Mouse (Mus musculus) liver, embryonic 16.5 days (tissue): Measurements from ENCODE around the gene Hap1. TPM values are rescaled to one million over a fixed set of nuclear protein-coding genes. Genes with fewer than 3 reads are reported as not detected.
"Not testable (repeated sequence)": the region's sequence is repeated elsewhere in the genome, so short reads cannot be mapped to it uniquely, and the experiment has no call there.

Experiments
- ATAC-seq: fragments of 200-750 bp; cut with Nextera tagmentation; 2 replicates; pipeline ENCODE4 v1.8.0; 2017; ENCODE audit warnings: low read depth, mild to moderate bottlenecking, moderate number of reproducible peaks, moderate library complexity
- H3K27ac ChIP-seq: fragments of 300-500 bp; sonication (generic); 2 replicates; pipeline ENCODE4 v1.5.1; 2014; ENCODE audit warnings: mild to moderate bottlenecking, low read length
- H3K27me3 ChIP-seq: fragments of 300-500 bp; sonication (generic); 2 replicates; pipeline ENCODE4 v1.6.1; 2014; ENCODE audit warnings: low read depth, low read length, mixed read lengths; ENCODE audit not compliant: control insufficient read depth, insufficient read depth
- H3K36me3 ChIP-seq: fragments of 300-500 bp; sonication (generic); 2 replicates; pipeline ENCODE4 v1.6.1; 2014; ENCODE audit warnings: mild to moderate bottlenecking; ENCODE audit not compliant: control insufficient read depth, insufficient read depth
- H3K4me1 ChIP-seq: fragments of 300-500 bp; sonication (generic); 2 replicates; pipeline ENCODE4 v1.6.1; 2014; ENCODE audit warnings: low read depth, low read length, mixed read lengths; ENCODE audit not compliant: control insufficient read depth
- H3K4me2 ChIP-seq: fragments of 300-500 bp; sonication (generic); 2 replicates; pipeline ENCODE4 v1.6.1; 2014; ENCODE audit warnings: low read depth, low read length, mixed read lengths
- H3K4me3 ChIP-seq: fragments of 300-500 bp; sonication (generic); 2 replicates; pipeline ENCODE4 v1.5.1; 2014; ENCODE audit warnings: low read depth, mild to moderate bottlenecking, low read length
- H3K9ac ChIP-seq: fragments of 300-500 bp; sonication (generic); 2 replicates; pipeline ENCODE4 v1.6.1; 2014; ENCODE audit warnings: low read depth, low read length
- H3K9me3 ChIP-seq: fragments of 300-500 bp; sonication (generic); replicated peaks from 2 replicates; pipeline ENCODE4 v1.6.1; 2016; ENCODE audit warnings: low read length; ENCODE audit not compliant: control insufficient read depth
- WGBS: fragments of 180-500 bp; shearing (Covaris S2); extraction: QIAGEN DNeasy Blood & Tissue Kit; methylation state at CpG from one replicate; pipeline ENCODE4 v1.1.7; 2014; ENCODE audit not compliant: insufficient replicate concordance; 5-methylcytosine and 5-hydroxymethylcytosine counted together
- polyA plus RNA-seq: library from polyadenylated mRNA; unstranded; fragments of >200 nt; fragmentation: Nextera tagmentation; extraction: Ambion mirVana; gene quantifications from 2 replicates; pipeline ENCODE4 v1.2.1, GENCODE M21; 2015

The Hap1 gene
- polyA plus RNA-seq, 1 experiment from 2014 or later = 0.42 TPM

- Histone ChIP-seq H3K4me3 (peak overlapping the region; percentile 67), H3K9me3 (no peaks in the 10 kb centered on the region), H3K4me2 (peak overlapping the region; percentile 77), H3K27ac (peak overlapping the region; percentile 96), H3K36me3 (peaks cover 19% of the 10 kb centered on the region), H3K27me3 (no peaks in the 10 kb centered on the region), H3K4me1 (peaks cover 38% of the 10 kb centered on the region), H3K9ac (peak overlapping the region; percentile 59)
- no peak for ATAC-seq
- WGBS = 44% methylated on average over 10 of the region's 10 CpGs
Measured at GRCm38 (mm10) chr11:100318529-100319451, 37.1 kb downstream of the Hap1 start.

DNA sequence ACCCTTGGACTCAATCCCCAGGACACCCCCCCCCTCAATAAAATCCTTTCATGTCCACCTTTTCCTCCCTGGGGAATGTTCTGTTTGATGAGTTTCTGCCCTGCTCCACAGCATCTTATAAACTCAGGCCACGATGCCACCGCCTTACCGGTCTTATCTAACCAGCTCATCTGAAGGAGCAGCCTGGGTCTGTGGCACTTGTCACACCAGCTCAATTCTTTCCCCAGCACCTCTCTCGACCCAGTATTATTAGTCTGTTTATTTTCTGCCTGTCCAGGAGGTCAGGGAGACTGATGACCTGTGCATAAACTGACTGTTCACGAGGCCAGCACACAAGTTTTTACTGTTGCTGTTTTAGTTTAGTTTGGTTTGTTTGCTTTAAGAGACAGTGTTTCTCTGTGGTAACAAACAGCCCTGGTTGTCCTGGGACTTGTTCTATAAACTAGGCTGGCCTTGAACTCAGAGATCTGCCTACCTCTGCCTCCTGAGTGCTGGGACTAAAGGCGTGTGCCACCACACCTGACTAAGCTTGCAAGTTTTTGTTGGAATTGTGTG, 38.0 kb downstream of the Hap1 start:
- Histone ChIP-seq H3K4me2 (peak overlapping the region; percentile 77), H3K36me3 (peaks cover 19% of the 10 kb centered on the region), H3K27me3 (no peaks in the 10 kb centered on the region), H3K27ac (peak overlapping the region; percentile 96), H3K4me3 (peak overlapping the region; percentile 67; the same call in 1 of the 2 replicates), H3K4me1 (peaks cover 38% of the 10 kb centered on the region), H3K9ac (peak overlapping the region; percentile 59), H3K9me3 (no peaks in the 10 kb centered on the region)
- 29% methylated on average over 6 of the region's 6 CpGs for WGBS
- 0 out of 2 replicates have a peak, but pooled peaks have one; percentile 2 for ATAC-seq

DNA sequence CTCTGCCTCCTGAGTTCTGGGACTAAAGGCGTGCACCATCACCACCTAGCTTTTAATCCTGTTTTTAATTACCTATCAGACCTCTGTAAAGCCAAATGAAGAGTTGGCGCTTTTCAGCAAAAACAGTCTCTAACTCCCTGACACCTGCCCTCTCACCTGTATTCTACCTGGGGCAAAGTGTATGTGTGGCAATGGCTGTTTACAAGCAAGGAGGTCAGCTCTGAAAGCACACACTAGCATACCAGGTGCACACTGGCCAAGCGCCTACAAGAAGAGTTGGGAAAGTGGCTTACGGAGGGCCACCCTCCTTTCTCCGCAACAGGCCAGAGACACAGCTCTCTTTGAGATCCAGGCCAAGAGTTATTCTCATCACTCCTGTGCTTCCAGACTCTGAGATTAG, 40.5 kb downstream of the Hap1 start:
- no peak overlapping the region for H3K4me3 ChIP-seq
- WGBS = 75% methylated on average over 5 of the region's 5 CpGs
- ATAC-seq = no peak
- H3K4me2 ChIP-seq = no peak overlapping the region
- no peaks in the 10 kb centered on the region for H3K9me3 ChIP-seq
- no peaks in the 10 kb centered on the region for H3K27me3 ChIP-seq
- peaks cover under 1% of the 10 kb centered on the region for H3K36me3 ChIP-seq
- no peak overlapping the region; the same call in 1 of the 2 replicates for H3K27ac ChIP-seq
- H3K4me1 ChIP-seq = peaks cover 26% of the 10 kb centered on the region
- no peak overlapping the region for H3K9ac ChIP-seq

GRCm38 (mm10) chr11:100313424-100313823, 42.5 kb downstream of the Hap1 start:
- 79% methylated on average over 6 of the region's 6 CpGs for WGBS
- H3K36me3 ChIP-seq = no peaks in the 10 kb centered on the region
- no peaks in the 10 kb centered on the region for H3K9me3 ChIP-seq
- no peaks in the 10 kb centered on the region for H3K27me3 ChIP-seq
- no peak overlapping the region for H3K27ac ChIP-seq
- no peak overlapping the region for H3K9ac ChIP-seq
- no peak overlapping the region for H3K4me3 ChIP-seq
- H3K4me1 ChIP-seq = peaks cover 19% of the 10 kb centered on the region
- ATAC-seq = no peak
- H3K4me2 ChIP-seq = no peak overlapping the region

DNA sequence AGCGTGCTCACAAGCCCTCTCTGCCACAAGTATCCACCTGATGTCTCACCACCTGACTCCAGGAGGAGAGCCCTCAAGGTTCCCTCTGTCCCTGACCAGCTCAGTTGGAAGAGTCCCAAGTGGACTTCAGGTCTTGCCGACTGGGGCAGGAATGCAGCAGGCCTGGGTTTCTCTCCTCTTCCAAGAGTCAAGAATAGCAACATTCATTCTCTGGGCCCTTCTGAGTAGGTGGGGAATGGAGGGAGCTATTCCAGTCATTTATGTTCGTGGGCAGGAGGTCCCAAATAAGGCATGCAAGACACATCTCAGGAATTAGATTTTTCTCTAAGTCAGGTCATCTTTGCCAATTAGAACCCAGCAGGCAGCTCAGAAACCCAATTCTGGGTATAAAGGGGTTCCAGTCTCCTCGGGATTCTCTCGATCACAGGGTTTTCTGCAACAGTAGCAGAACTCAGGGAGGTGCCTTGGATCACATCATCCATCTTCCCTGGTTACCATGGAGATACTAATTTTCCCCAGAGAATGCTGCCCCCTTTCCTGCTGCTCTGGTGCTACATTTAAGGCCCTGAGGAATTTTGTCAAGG, 43.7 kb downstream of the Hap1 start:
- Histone ChIP-seq H3K27ac (no peak overlapping the region), H3K4me1 (peaks cover 6% of the 10 kb centered on the region), H3K4me3 (no peak overlapping the region), H3K9ac (no peak overlapping the region), H3K36me3 (no peaks in the 10 kb centered on the region), H3K9me3 (no peaks in the 10 kb centered on the region), H3K27me3 (no peaks in the 10 kb centered on the region), H3K4me2 (no peak overlapping the region)
- ATAC-seq = no peak
- WGBS = 30% methylated on average over 5 of the region's 5 CpGs

GRCm38 (mm10) chr11:100311656-100312055, 44.3 kb downstream of the Hap1 start:
- H3K27me3 ChIP-seq = no peaks in the 10 kb centered on the region
- no peak overlapping the region for H3K27ac ChIP-seq
- no peaks in the 10 kb centered on the region for H3K9me3 ChIP-seq
- no peaks in the 10 kb centered on the region for H3K36me3 ChIP-seq
- H3K4me2 ChIP-seq = no peak overlapping the region
- H3K9ac ChIP-seq = no peak overlapping the region
- no peak overlapping the region for H3K4me3 ChIP-seq
- peaks cover 4% of the 10 kb centered on the region; the same call in 1 of the 2 replicates for H3K4me1 ChIP-seq
- no peak for ATAC-seq
- WGBS = 33% methylated on average over 1 of the region's 1 CpGs

DNA sequence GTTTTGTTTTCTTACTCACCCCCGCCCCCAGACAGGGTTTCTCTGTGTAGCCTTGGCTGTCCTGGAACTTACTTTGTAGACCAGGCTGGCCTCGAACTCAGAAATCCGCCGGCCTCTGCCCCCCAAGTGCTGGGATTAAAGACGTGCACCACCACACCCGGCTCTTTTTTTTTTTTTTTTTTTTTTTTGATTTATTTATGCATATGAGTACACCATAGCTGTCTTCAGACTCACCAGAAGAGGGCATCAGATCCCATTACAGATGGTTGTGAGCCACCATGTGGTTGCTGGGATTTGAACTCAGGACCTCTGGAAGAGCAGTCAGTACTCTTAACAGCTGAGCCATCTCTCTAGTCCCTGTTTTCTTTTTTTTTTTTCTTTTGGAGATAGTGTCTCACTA, 47.3 kb downstream of the Hap1 start:
- H3K27ac ChIP-seq, H3K9ac ChIP-seq, ATAC-seq, H3K4me1 ChIP-seq, H3K36me3 ChIP-seq, H3K27me3 ChIP-seq, H3K9me3 ChIP-seq, H3K4me2 ChIP-seq, H3K4me3 ChIP-seq: not testable (repeated sequence)
- WGBS = 78% methylated on average over 6 of the region's 6 CpGs

GRCm38 (mm10) chr11:100307900-100308299, 48.0 kb downstream of the Hap1 start:
- Histone ChIP-seq H3K27me3 (no peaks in the 10 kb centered on the region), H3K9me3 (no peaks in the 10 kb centered on the region), H3K27ac (no peak overlapping the region), H3K36me3 (no peaks in the 10 kb centered on the region), H3K4me2 (no peak overlapping the region), H3K4me3 (no peak overlapping the region), H3K4me1 (no peaks in the 10 kb centered on the region), H3K9ac (no peak overlapping the region)
- WGBS = 70% methylated on average over 5 of the region's 5 CpGs
- no peak for ATAC-seq

DNA sequence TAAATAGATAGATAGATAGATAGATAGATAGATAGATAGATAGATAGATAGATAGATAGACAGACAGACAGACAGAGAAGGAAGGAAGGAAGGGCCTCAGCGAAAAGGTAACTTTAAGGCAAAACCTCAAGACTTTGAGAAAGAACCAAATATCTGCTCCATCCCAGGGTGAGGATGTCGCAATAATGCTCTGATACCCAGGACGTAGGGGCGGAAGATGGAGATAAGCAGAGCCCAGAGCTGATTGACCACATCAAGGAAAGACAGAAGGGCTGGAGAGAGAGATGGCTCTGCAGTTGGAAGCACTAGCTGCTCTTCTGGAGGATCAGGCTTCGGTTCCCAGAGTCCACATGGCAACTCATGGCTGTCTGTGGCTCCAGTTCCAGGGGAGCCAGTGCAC, 54.6 kb downstream of the Hap1 start:
- no peaks in the 10 kb centered on the region for H3K9me3 ChIP-seq
- H3K36me3 ChIP-seq = no peaks in the 10 kb centered on the region
- H3K4me3 ChIP-seq = no peak overlapping the region
- no peak for ATAC-seq
- no peaks in the 10 kb centered on the region for H3K4me1 ChIP-seq
- H3K9ac ChIP-seq = no peak overlapping the region
- 37% methylated on average over 5 of the region's 5 CpGs for WGBS
- peaks cover 3% of the 10 kb centered on the region; the same call in 1 of the 2 replicates for H3K27me3 ChIP-seq
- no peak overlapping the region for H3K27ac ChIP-seq
- H3K4me2 ChIP-seq = no peak overlapping the region
